Mouse (Mus musculus) gastrocnemius, postnatal 25 days (tissue): Measurements from ENCODE around the gene Vmn2r47. TPM values are rescaled to one million over a fixed set of nuclear protein-coding genes. Genes with fewer than 3 reads are reported as not detected.
"Not testable (repeated sequence)": the region's sequence is repeated elsewhere in the genome, so short reads cannot be mapped to it uniquely, and the experiment has no call there.

Experiments used
- DNase-seq: peaks from one replicate; pipeline ENCODE4 v3.0.0; 2022
- long read RNA-seq, 2 experiments: library from polyadenylated mRNA; stranded (forward); transcript quantifications; one replicate each; pipeline ENCODE4 v2.0.0; 2021
- total RNA-seq, 2 experiments: library from RNA; stranded (reverse); gene quantifications; 1 replicate in 1 of 2; 2 replicates in 1 of 2; pipeline ENCODE4 v1.2.3; 2021

The Vmn2r47 gene
- total RNA-seq: not detected
- long read RNA-seq, experiment 1: 0 reads
- long read RNA-seq, experiment 2: 0 reads

- DNase-seq: not testable (repeated sequence)
Measured at GRCm38 (mm10) chr7:9841225-9841624, at the start of gene Vmn2r47. Gene Vmn2r47 (minus strand): TSS chr7:9841325.

GRCm38 (mm10) chr7:9770471-9770870, 70.7 kb downstream of the Vmn2r47 start, which contains the start of gene Vmn2r46:
Gene Vmn2r46 (minus strand): TSS chr7:9770571.
- not testable (repeated sequence) for DNase-seq

Other genes with a start within 250 kb of the Vmn2r47 start
- not detected for gene Vmn2r46, start 70.8 kb downstream of the Vmn2r47 start, total RNA-seq
- not detected for gene Vmn2r48, start 112.3 kb upstream of the Vmn2r47 start, total RNA-seq
- gene Vmn2r49, start 150.9 kb upstream of the Vmn2r47 start, total RNA-seq: not detected
- not detected for gene Vmn2r50, start 212.0 kb upstream of the Vmn2r47 start, total RNA-seq